Mouse (Mus musculus): ENCODE results near the gene Ifih1. TPM values are rescaled to one million over a fixed set of nuclear protein-coding genes. Genes with fewer than 3 reads are reported as not detected.

Ifih1 gene
- polyA plus RNA-seq, 1 experiment: 0.07 TPM

DNA sequence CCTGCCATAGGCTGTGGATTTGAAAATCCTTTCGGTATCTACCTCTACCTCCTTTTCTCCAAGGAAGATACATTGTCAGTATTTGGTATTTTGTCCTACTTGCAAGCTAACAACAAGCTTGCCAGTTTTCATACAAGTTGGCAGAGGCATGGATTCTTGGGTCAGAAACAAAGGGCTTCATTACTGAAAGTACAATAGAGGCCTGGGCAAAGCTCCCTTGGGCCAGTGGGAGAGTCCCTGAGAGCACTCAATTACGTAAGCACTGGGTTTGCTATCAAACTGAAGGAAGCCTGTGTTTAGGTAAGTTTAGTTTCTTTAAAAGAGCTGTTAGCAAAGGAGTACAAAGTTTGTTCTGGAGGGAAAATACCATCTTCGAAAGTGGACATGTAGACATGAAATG, 16.5 kb upstream of the Ifih1 start:
- no peaks in the 10 kb centered on the region for H3K79me3 ChIP-seq (ENCODE audit: low read depth)
- no peaks in the 10 kb centered on the region for H3K36me3 ChIP-seq (ENCODE audit: control insufficient read depth, insufficient read depth)
- TF ChIP-seq MYOD1 (IDR thresholded peaks at IDR 0.05; ENCODE audit: control insufficient read depth, insufficient read length, low read depth): no peak
- no peak for TF ChIP-seq CTCF (IDR thresholded peaks at IDR 0.05; ENCODE audit: control insufficient read depth, insufficient read depth, insufficient read length)
- no peak for TF ChIP-seq CEBPB (IDR thresholded peaks at IDR 0.05; ENCODE audit: low read depth)
- no peak for TF ChIP-seq FOSL1 (IDR thresholded peaks at IDR 0.05; ENCODE audit: insufficient read depth, low read length, poor library complexity, severe bottlenecking)
- no peak for TF ChIP-seq MYOG (IDR thresholded peaks at IDR 0.05; ENCODE audit: control insufficient read depth, extremely low read depth, insufficient read length)
- TF ChIP-seq USF1 (IDR thresholded peaks at IDR 0.05; ENCODE audit: low read depth): no peak
- no peak for TF ChIP-seq MAX (IDR thresholded peaks at IDR 0.05)
- no peak overlapping the region for H3K4me3 ChIP-seq (ENCODE audit: insufficient read depth, poor library complexity, severe bottlenecking)
- no peak overlapping the region for H3ac ChIP-seq (ENCODE audit: control insufficient read depth, insufficient read length, low read depth)
- no peaks in the 10 kb centered on the region for H3K27me3 ChIP-seq (ENCODE audit: control insufficient read depth, insufficient read depth, insufficient read length)
- H3K79me2 ChIP-seq (ENCODE audit: control insufficient read depth, insufficient read depth): no peaks in the 10 kb centered on the region

DNA sequence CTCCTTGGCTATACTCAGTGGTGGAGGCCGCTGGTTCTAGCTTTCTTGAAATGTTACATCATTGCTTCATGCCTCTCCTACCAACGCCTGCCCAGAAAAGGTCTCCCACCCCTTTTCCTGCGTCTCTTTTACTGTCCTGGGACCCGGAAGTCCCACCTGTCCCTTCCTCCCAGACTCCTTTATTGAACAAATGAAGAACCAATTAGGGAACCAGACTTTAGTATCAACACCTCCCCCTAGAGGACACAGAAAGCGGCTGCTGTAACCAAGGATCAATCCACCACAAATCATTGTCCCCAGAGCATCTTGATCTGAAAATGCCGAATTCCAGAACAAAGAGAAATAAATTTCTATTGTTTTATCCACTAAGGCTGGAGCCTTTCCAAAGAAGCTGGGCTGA, 14.5 kb upstream of the Ifih1 start:
- Histone ChIP-seq H3ac (ENCODE audit: control insufficient read depth, insufficient read length, low read depth) (no peak overlapping the region), H3K4me3 (ENCODE audit: insufficient read depth, poor library complexity, severe bottlenecking) (no peak overlapping the region), H3K79me3 (ENCODE audit: low read depth) (no peaks in the 10 kb centered on the region), H3K36me3 (ENCODE audit: control insufficient read depth, insufficient read depth) (no peaks in the 10 kb centered on the region), H3K79me2 (ENCODE audit: control insufficient read depth, insufficient read depth) (no peaks in the 10 kb centered on the region), H3K27me3 (ENCODE audit: control insufficient read depth, insufficient read depth, insufficient read length) (no peaks in the 10 kb centered on the region)
- TF ChIP-seq MYOG (IDR thresholded peaks at IDR 0.05; ENCODE audit: control insufficient read depth, extremely low read depth, insufficient read length): no peak
- TF ChIP-seq MYOD1 (IDR thresholded peaks at IDR 0.05; ENCODE audit: control insufficient read depth, insufficient read length, low read depth): no peak
- no peak for TF ChIP-seq USF1 (IDR thresholded peaks at IDR 0.05; ENCODE audit: low read depth)
- no peak for TF ChIP-seq CEBPB (IDR thresholded peaks at IDR 0.05; ENCODE audit: low read depth)
- TF ChIP-seq FOSL1 (IDR thresholded peaks at IDR 0.05; ENCODE audit: insufficient read depth, low read length, poor library complexity, severe bottlenecking): no peak
- no peak for TF ChIP-seq MAX (IDR thresholded peaks at IDR 0.05)
- TF ChIP-seq CTCF (IDR thresholded peaks at IDR 0.05; ENCODE audit: control insufficient read depth, insufficient read depth, insufficient read length): no peak

DNA sequence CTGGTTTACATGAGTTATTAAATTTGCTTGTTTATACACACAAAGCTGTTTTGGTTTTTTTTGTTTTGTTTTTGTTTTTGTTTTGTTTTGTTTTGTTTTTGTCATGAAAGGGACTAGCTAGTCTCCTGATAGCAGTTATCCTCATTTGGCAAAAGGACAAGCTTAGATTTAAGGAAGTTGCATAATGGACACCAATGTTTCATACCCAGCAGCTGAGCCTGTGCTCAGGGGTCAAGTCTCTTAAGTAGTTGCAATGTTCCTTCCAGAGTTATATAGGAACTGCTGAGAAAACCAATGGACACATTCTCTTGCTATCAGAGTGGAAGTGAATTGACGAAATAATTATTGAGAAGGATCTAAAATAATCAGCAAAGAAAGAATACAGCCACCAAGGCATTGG, 10.0 kb upstream of the Ifih1 start:
- Histone ChIP-seq H3K4me3 (ENCODE audit: insufficient read depth, poor library complexity, severe bottlenecking) (no peak overlapping the region), H3K27me3 (ENCODE audit: control insufficient read depth, insufficient read depth, insufficient read length) (no peaks in the 10 kb centered on the region), H3ac (ENCODE audit: control insufficient read depth, insufficient read length, low read depth) (no peak overlapping the region), H3K79me2 (ENCODE audit: control insufficient read depth, insufficient read depth) (no peaks in the 10 kb centered on the region), H3K36me3 (ENCODE audit: control insufficient read depth, insufficient read depth) (no peaks in the 10 kb centered on the region), H3K79me3 (ENCODE audit: low read depth) (no peaks in the 10 kb centered on the region)
- TF ChIP-seq MAX (IDR thresholded peaks at IDR 0.05) (no peak), USF1 (IDR thresholded peaks at IDR 0.05; ENCODE audit: low read depth) (no peak), MYOG (IDR thresholded peaks at IDR 0.05; ENCODE audit: control insufficient read depth, extremely low read depth, insufficient read length) (no peak), FOSL1 (IDR thresholded peaks at IDR 0.05; ENCODE audit: insufficient read depth, low read length, poor library complexity, severe bottlenecking) (no peak), CEBPB (IDR thresholded peaks at IDR 0.05; ENCODE audit: low read depth) (no peak), MYOD1 (IDR thresholded peaks at IDR 0.05; ENCODE audit: control insufficient read depth, insufficient read length, low read depth) (no peak), CTCF (IDR thresholded peaks at IDR 0.05; ENCODE audit: control insufficient read depth, insufficient read depth, insufficient read length) (no peak)

DNA sequence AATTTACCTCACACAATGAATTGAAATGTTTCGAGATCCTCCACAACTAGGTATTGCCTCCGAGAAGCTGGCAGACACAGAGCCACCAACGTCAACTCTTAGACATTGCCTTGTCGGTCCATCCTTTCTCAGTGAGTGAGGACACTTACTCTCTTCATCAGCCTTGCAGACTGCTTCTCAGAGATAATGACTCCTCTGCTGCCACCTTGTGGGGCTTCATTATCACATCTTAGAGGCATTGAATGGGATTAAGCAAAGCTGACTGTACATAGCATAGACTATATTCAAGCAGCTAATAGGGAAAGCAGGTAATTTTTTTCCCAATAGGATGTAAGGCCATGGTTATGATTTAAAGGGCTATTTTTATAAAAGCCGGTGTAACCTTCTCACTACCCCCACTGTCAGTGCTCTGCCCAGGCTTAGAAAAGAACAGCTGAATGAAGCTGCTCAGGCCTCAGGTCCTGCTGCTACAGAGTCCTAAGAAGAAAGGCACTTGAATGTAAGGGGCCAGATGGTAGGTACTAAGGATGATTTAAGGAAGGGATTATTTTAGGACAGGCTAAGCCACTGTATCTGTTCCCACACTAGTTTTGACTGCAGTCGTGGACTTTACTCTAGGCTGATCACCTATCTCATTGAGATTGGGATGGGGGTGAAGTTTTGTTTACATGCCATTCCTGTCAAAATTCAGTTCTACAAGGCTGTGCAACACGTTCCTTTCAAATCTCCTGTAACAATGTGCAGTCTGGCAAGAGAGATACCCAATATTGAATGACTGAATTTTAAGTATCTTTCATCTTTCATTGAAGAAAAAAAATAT, 8.7 kb upstream of the Ifih1 start:
- Histone ChIP-seq H3K79me3 (ENCODE audit: low read depth) (no peaks in the 10 kb centered on the region), H3ac (ENCODE audit: control insufficient read depth, insufficient read length, low read depth) (no peak overlapping the region), H3K79me2 (ENCODE audit: control insufficient read depth, insufficient read depth) (no peaks in the 10 kb centered on the region), H3K4me3 (ENCODE audit: insufficient read depth, poor library complexity, severe bottlenecking) (no peak overlapping the region), H3K27me3 (ENCODE audit: control insufficient read depth, insufficient read depth, insufficient read length) (no peaks in the 10 kb centered on the region), H3K36me3 (ENCODE audit: control insufficient read depth, insufficient read depth) (no peaks in the 10 kb centered on the region)
- no peak for TF ChIP-seq USF1 (IDR thresholded peaks at IDR 0.05; ENCODE audit: low read depth)
- TF ChIP-seq FOSL1 (IDR thresholded peaks at IDR 0.05; ENCODE audit: insufficient read depth, low read length, poor library complexity, severe bottlenecking): no peak
- TF ChIP-seq MYOD1 (IDR thresholded peaks at IDR 0.05; ENCODE audit: control insufficient read depth, insufficient read length, low read depth): no peak
- no peak for TF ChIP-seq MAX (IDR thresholded peaks at IDR 0.05)
- TF ChIP-seq CTCF (IDR thresholded peaks at IDR 0.05; ENCODE audit: control insufficient read depth, insufficient read depth, insufficient read length): no peak
- no peak for TF ChIP-seq MYOG (IDR thresholded peaks at IDR 0.05; ENCODE audit: control insufficient read depth, extremely low read depth, insufficient read length)
- no peak for TF ChIP-seq CEBPB (IDR thresholded peaks at IDR 0.05; ENCODE audit: low read depth)

DNA sequence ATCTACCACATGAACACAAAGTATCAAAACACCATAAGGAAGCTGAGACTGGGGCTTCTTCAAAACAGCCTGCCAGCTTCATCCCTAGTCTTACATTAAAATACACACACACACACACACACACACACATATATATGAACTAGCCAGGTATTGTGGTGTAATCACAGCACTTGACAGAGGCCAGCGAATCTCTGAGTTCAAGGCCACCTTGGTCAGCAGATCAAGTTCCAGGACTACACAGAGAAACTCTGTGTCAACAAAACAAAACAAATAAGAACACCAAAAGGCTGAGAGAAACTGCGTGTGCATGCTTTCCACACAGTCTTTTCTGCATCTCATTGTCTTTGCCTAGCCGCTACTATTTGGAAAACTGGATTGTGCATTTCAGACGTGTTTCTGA, 6.4 kb upstream of the Ifih1 start:
- no peak overlapping the region for H3K4me3 ChIP-seq (ENCODE audit: insufficient read depth, poor library complexity, severe bottlenecking)
- no peak for TF ChIP-seq MYOD1 (IDR thresholded peaks at IDR 0.05; ENCODE audit: control insufficient read depth, insufficient read length, low read depth)
- TF ChIP-seq MAX (IDR thresholded peaks at IDR 0.05): no peak
- no peak for TF ChIP-seq FOSL1 (IDR thresholded peaks at IDR 0.05; ENCODE audit: insufficient read depth, low read length, poor library complexity, severe bottlenecking)
- TF ChIP-seq MYOG (IDR thresholded peaks at IDR 0.05; ENCODE audit: control insufficient read depth, extremely low read depth, insufficient read length): no peak
- no peak for TF ChIP-seq USF1 (IDR thresholded peaks at IDR 0.05; ENCODE audit: low read depth)
- no peak for TF ChIP-seq CTCF (IDR thresholded peaks at IDR 0.05; ENCODE audit: control insufficient read depth, insufficient read depth, insufficient read length)
- TF ChIP-seq CEBPB (IDR thresholded peaks at IDR 0.05; ENCODE audit: low read depth): no peak
- no peaks in the 10 kb centered on the region for H3K27me3 ChIP-seq (ENCODE audit: control insufficient read depth, insufficient read depth, insufficient read length)
- H3K79me3 ChIP-seq (ENCODE audit: low read depth): no peaks in the 10 kb centered on the region
- no peaks in the 10 kb centered on the region for H3K36me3 ChIP-seq (ENCODE audit: control insufficient read depth, insufficient read depth)
- H3K79me2 ChIP-seq (ENCODE audit: control insufficient read depth, insufficient read depth): no peaks in the 10 kb centered on the region
- H3ac ChIP-seq (ENCODE audit: control insufficient read depth, insufficient read length, low read depth): no peak overlapping the region
